Mouse (Mus musculus) brain, embryonic 14.5 days (tissue): ENCODE measurements at regions not wholly inside any gene's neighbourhood (a gene's known extent, or its start where the extent isn't known, plus 50 kb on each side); places are given as distances from the start of the nearest gene placed in this dataset.

ENCODE experiments used
- DNase-seq: peaks from one replicate; pipeline ENCODE4 v3.0.0-alpha.2; 2011; ENCODE audit warnings: low read depth
- CTCF ChIP-seq: fragments of 200-500 bp; IDR thresholded peaks from 2 replicates; pipeline ENCODE4 v1.5.1; 2012; ENCODE audit warnings: inconsistent platforms, mild to moderate bottlenecking, moderate library complexity, borderline replicate concordance; ENCODE audit not compliant: insufficient read depth, insufficient read length; ENCODE audit errors: extremely low read depth
- POLR2A ChIP-seq: fragments of 200-500 bp; IDR thresholded peaks from 2 replicates; pipeline ENCODE4 v1.6.1; 2012; ENCODE audit warnings: mild to moderate bottlenecking, inconsistent platforms, borderline replicate concordance; ENCODE audit not compliant: poor library complexity, insufficient read depth, insufficient read length, severe bottlenecking; ENCODE audit errors: extremely low read depth

GRCm38 (mm10) chr16:28038954-28039353, 650.3 kb downstream of the Ccdc50 start:
- DNase-seq: peak; percentile 15
- TF ChIP-seq POLR2A: no peak
- TF ChIP-seq CTCF: no peak

GRCm38 (mm10) chr16:28043046-28043445, 654.4 kb downstream of the Ccdc50 start:
- no peak for TF ChIP-seq CTCF
- no peak for TF ChIP-seq POLR2A
- peak; percentile 8 for DNase-seq

GRCm38 (mm10) chr16:28064785-28065301, 676.2 kb downstream of the Ccdc50 start:
- no peak for TF ChIP-seq POLR2A
- peak; percentile 76 for DNase-seq

- TF ChIP-seq POLR2A (no peak), CTCF (no peak)
- peak; percentile 71 for DNase-seq
Observed at GRCm38 (mm10) chr16:28082891-28083649, 669.8 kb downstream of the Fgf12 start.

GRCm38 (mm10) chr16:28089489-28090134, 663.3 kb downstream of the Fgf12 start:
- TF ChIP-seq POLR2A: no peak
- no peak for TF ChIP-seq CTCF
- DNase-seq: peak; percentile 78

- DNase-seq: peak; percentile 72
- TF ChIP-seq POLR2A: no peak
- no peak for TF ChIP-seq CTCF
Observed at GRCm38 (mm10) chr16:28104255-28105076, 648.4 kb downstream of the Fgf12 start.

GRCm38 (mm10) chr16:28105085-28105484, 647.8 kb downstream of the Fgf12 start:
- no peak for DNase-seq
- TF ChIP-seq POLR2A (no peak), CTCF (no peak)

GRCm38 (mm10) chr16:28105866-28106265, 647.0 kb downstream of the Fgf12 start:
- TF ChIP-seq POLR2A (no peak), CTCF (no peak)
- peak; percentile 73 for DNase-seq

GRCm38 (mm10) chr16:28109771-28110170, 643.1 kb downstream of the Fgf12 start:
- DNase-seq: peak; percentile 39
- no peak for TF ChIP-seq POLR2A
- no peak for TF ChIP-seq CTCF
